Mouse (Mus musculus) ES-CJ7 (cell line): ENCODE measurements around the gene Xkr8.
A peak's percentile ranks its signal among the peaks of the same experiment; 100 is the strongest.

Experiments used
- DNase-seq: peaks from one replicate; pipeline ENCODE4 v3.0.0; 2011; ENCODE audit warnings: low read depth, low spot score

Xkr8 gene

GRCm38 (mm10) chr4:132737154-132737553, 4.8 kb upstream of the Xkr8 start:
- peak; percentile 44 for DNase-seq

GRCm38 (mm10) chr4:132735894-132736293, 3.5 kb upstream of the Xkr8 start:
- DNase-seq: peak; percentile 41

GRCm38 (mm10) chr4:132735389-132735788, 3.0 kb upstream of the Xkr8 start:
- DNase-seq: no peak

- peak; percentile 46 for DNase-seq
Observed at GRCm38 (mm10) chr4:132734766-132735165, 2.4 kb upstream of the Xkr8 start.

GRCm38 (mm10) chr4:132733071-132733770, 875 bp upstream of the Xkr8 start:
- peak; percentile 52 for DNase-seq

GRCm38 (mm10) chr4:132731616-132732015, 730 bp downstream of the Xkr8 start:
- no peak for DNase-seq

- DNase-seq: no peak
Observed at GRCm38 (mm10) chr4:132728233-132728632, 4.1 kb downstream of the Xkr8 start.

- no peak for DNase-seq
Observed at GRCm38 (mm10) chr4:132718251-132718650, 14.1 kb downstream of the Xkr8 start.

- no peak for DNase-seq
Observed at GRCm38 (mm10) chr4:132713181-132713580, 19.2 kb downstream of the Xkr8 start.

GRCm38 (mm10) chr4:132706885-132707284, 25.5 kb downstream of the Xkr8 start:
- DNase-seq: no peak

- no peak for DNase-seq
Observed at GRCm38 (mm10) chr4:132702076-132702475, 30.3 kb downstream of the Xkr8 start.

GRCm38 (mm10) chr4:132693366-132693765, 39.0 kb downstream of the Xkr8 start:
- no peak for DNase-seq

GRCm38 (mm10) chr4:132689634-132690033, 42.7 kb downstream of the Xkr8 start:
- no peak for DNase-seq

- peak; percentile 50 for DNase-seq
Observed at GRCm38 (mm10) chr4:132676771-132677539, 55.4 kb downstream of the Xkr8 start.
